Mouse (Mus musculus) limb, embryonic 14.5 days (tissue): ENCODE results near the gene Sh3bp4. TPM values are rescaled to one million over a fixed set of nuclear protein-coding genes. Genes with fewer than 3 reads are reported as not detected.
A peak's percentile ranks its signal among the peaks of the same experiment; 100 is the strongest.

Experiments
- ATAC-seq: fragments of 200-750 bp; cut with Nextera tagmentation; 2 replicates; pipeline ENCODE4 v1.8.0; 2017; ENCODE audit warnings: low read depth, moderate number of reproducible peaks, moderate TSS enrichment; ENCODE audit not compliant: low FRiP score
- DNase-seq: peaks from one replicate; pipeline ENCODE4 v3.0.0-alpha.2; 2015; ENCODE audit warnings: low spot score
- H3K27ac ChIP-seq: fragments of 300-500 bp; sonication (generic); replicated peaks from 2 replicates; pipeline ENCODE4 v1.5.1; 2014; ENCODE audit warnings: low read depth, mild to moderate bottlenecking, low read length, moderate library complexity, mixed read lengths
- H3K27me3 ChIP-seq: fragments of 300-500 bp; sonication (generic); 2 replicates; pipeline ENCODE4 v1.6.1; 2014; ENCODE audit warnings: low read length, mixed read lengths; ENCODE audit not compliant: control insufficient read depth, insufficient read depth
- H3K36me3 ChIP-seq: fragments of 300-500 bp; sonication (generic); 2 replicates; pipeline ENCODE4 v1.6.1; 2014; ENCODE audit warnings: mild to moderate bottlenecking, low read length, moderate library complexity, mixed read lengths; ENCODE audit not compliant: control insufficient read depth, insufficient read depth
- H3K4me1 ChIP-seq: fragments of 300-500 bp; sonication (generic); 2 replicates; pipeline ENCODE4 v1.6.1; 2014; ENCODE audit warnings: antibody characterized with exemption, low read length, mixed read lengths; ENCODE audit not compliant: control insufficient read depth, insufficient read depth
- H3K4me2 ChIP-seq: fragments of 300-500 bp; sonication (generic); replicated peaks from 2 replicates; pipeline ENCODE4 v1.6.1; 2014; ENCODE audit warnings: low read depth, mild to moderate bottlenecking, low read length, moderate library complexity; ENCODE audit not compliant: severe bottlenecking
- H3K4me3 ChIP-seq: fragments of 300-500 bp; sonication (generic); replicated peaks from 2 replicates; pipeline ENCODE4 v1.5.1; 2014; ENCODE audit warnings: low read length
- H3K9ac ChIP-seq: fragments of 300-500 bp; sonication (generic); 2 replicates; pipeline ENCODE4 v1.6.1; 2014; ENCODE audit warnings: mild to moderate bottlenecking, low read depth, low read length, moderate library complexity; ENCODE audit not compliant: severe bottlenecking
- H3K9me3 ChIP-seq: fragments of 300-500 bp; sonication (generic); 2 replicates; pipeline ENCODE4 v1.6.1; 2016; ENCODE audit warnings: low read length; ENCODE audit not compliant: control insufficient read depth
- POLR2A ChIP-seq: fragments of 200-500 bp; IDR thresholded peaks from 2 replicates; pipeline ENCODE4 v1.8.0; 2012; ENCODE audit warnings: inconsistent platforms, mild to moderate bottlenecking, moderate library complexity, borderline replicate concordance; ENCODE audit not compliant: insufficient read depth, insufficient read length; ENCODE audit errors: extremely low read depth
- WGBS: fragments of 180-500 bp; shearing (Covaris S2); extraction: QIAGEN DNeasy Blood & Tissue Kit; methylation state at CpG from one replicate; pipeline ENCODE4 v1.1.7; 2014; 5-methylcytosine and 5-hydroxymethylcytosine counted together
- polyA plus RNA-seq, 2 experiments: library from polyadenylated mRNA; depleted of rRNA in 1 of 2; stranded (reverse) in 1 of 2; unstranded in 1 of 2; fragments of >200 nt; fragmentation: Nextera tagmentation in 1 of 2; extraction: Ambion mirVana in 1 of 2; gene quantifications; 2 replicates each; pipeline versions ENCODE4 v1.2.1 to v1.2.3; 2012 to 2014

Gene Sh3bp4
- polyA plus RNA-seq, 2 experiments = 20.4 to 20.8 TPM

DNA sequence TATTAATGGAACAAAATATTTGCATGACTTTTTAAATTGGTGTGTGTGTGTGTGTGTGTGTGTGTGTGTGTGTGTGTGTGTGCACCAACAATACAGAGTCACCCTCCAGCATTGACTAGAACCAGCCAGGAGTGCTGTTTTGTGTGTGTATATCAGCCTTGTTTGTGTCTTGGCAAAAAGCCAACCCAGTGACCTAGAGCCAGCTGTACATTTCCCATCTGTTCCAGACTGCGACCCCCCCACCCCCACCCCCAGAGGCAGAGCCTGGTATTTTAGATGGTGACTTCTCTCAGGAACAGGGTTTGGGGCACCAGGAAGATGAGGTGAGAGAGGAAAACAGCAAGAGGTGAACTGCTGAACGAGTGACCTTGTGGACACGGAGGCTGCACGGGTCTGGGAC lies 24.2 kb downstream of the Sh3bp4 start:
- Histone ChIP-seq H3K4me3 (no peak overlapping the region), H3K9me3 (no peaks in the 10 kb centered on the region), H3K4me1 (peaks cover 37% of the 10 kb centered on the region), H3K27me3 (no peaks in the 10 kb centered on the region), H3K36me3 (no peaks in the 10 kb centered on the region), H3K4me2 (no peak overlapping the region), H3K27ac (no peak overlapping the region), H3K9ac (no peak overlapping the region)
- ATAC-seq (no peak), DNase-seq (no peak)
- no peak for TF ChIP-seq POLR2A
- 39% methylated on average over 4 of the region's 4 CpGs for WGBS

DNA sequence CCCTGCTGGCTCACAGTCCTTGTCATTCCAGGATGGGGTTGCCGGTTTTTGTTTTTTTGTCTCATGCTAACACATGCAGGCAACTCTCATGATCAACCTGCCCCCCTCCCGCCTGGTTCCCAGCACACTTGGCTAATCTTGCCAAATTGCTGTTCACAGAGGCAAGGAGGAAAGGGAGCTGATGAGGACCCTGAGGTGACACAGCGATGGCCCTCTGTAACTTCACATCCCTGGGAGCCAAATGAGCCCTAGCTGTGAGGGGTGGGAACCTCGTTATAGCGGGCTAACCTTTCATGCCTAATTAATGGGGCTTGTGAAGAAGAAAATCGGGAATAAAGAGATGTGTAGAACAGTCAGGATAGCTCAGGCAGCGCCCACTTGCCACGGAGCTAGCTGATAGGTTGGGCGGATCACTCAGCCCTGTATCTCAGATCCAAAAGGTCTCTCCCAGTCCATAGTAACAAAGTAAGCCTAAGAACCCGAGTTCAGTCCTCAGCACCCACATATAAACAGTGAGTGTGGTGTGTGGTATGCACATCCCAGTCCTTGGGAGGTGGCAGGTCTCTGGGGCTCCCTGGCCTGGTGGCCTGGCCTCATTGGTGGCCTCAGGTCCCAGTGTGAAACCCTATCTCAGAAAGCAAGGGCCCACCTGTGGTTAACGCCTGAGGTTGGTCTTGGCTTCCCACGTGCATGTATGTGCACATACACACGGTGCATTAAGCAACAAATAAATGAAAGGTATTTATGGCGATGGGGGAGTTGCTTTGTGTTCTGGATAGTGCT lies 25.6 kb downstream of the Sh3bp4 start:
- DNase-seq = no peak
- no peak for ATAC-seq
- TF ChIP-seq POLR2A = no peak
- Histone ChIP-seq H3K4me3 (no peak overlapping the region), H3K4me2 (no peak overlapping the region), H3K27ac (no peak overlapping the region), H3K9ac (no peak overlapping the region), H3K36me3 (no peaks in the 10 kb centered on the region), H3K4me1 (peaks cover 37% of the 10 kb centered on the region), H3K9me3 (no peaks in the 10 kb centered on the region), H3K27me3 (no peaks in the 10 kb centered on the region)
- 27% methylated on average over 14 of the region's 14 CpGs for WGBS

DNA sequence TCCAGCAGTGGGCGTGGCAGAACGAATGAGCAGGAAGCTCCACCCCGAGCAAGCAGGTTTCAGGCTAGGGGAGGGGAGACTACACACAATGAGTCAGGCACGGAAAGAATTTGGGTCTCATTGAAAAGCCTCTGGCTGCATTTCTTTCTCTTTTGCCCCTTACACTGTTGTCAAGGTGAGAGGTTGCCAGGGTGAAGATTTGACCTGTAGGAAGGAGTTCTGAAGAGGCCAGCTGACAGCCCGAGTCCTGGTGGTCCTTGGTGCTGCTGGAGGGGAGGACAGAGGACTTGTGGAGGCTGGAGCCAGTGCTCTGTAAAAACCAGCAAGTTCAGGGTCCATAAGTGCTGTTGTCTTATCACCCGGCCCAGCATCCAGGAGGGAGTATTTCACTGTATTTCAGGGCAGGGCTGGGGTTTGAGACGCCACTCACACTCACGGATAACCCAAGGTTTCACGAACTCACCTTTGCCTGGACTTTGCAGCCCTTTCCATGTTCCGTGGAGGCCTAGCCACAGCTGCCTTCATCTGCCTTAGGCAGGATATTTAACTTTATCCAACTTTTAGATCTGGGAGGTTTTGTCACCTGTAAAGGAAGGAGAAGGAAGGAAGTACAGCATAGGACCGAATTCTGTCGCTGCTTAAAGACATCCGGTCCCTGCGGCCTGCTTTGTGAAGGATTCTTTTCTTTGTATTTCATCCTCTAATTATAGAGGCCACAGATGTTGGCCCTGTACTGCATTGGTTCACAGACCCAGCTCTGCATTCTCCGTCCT lies 32.2 kb downstream of the Sh3bp4 start:
- TF ChIP-seq POLR2A = no peak
- DNase-seq = no peak
- WGBS = 56% methylated on average over 13 of the region's 15 CpGs
- Histone ChIP-seq H3K9me3 (no peaks in the 10 kb centered on the region), H3K9ac (no peak overlapping the region), H3K4me2 (no peak overlapping the region), H3K4me1 (peaks cover 36% of the 10 kb centered on the region), H3K27me3 (no peaks in the 10 kb centered on the region), H3K4me3 (no peak overlapping the region), H3K27ac (0 out of 2 replicates have a peak overlapping the region, but pooled peaks have one; percentile 43), H3K36me3 (no peaks in the 10 kb centered on the region)
- ATAC-seq = peak; percentile 44; the same call in 1 of the 2 replicates

GRCm38 (mm10) chr1:89103004-89103263 lies 32.7 kb downstream of the Sh3bp4 start:
- Histone ChIP-seq H3K4me2 (no peak overlapping the region), H3K4me3 (no peak overlapping the region), H3K36me3 (no peaks in the 10 kb centered on the region), H3K27me3 (no peaks in the 10 kb centered on the region), H3K4me1 (peaks cover 41% of the 10 kb centered on the region), H3K9me3 (no peaks in the 10 kb centered on the region), H3K27ac (no peak overlapping the region), H3K9ac (no peak overlapping the region)
- 50% methylated on average over 3 of the region's 3 CpGs for WGBS
- no peak for ATAC-seq
- no peak for DNase-seq
- TF ChIP-seq POLR2A = no peak

- H3K4me2 ChIP-seq = no peak overlapping the region
- DNase-seq (no peak), ATAC-seq (no peak)
- no peak for TF ChIP-seq POLR2A
- no peaks in the 10 kb centered on the region for H3K36me3 ChIP-seq
- H3K9ac ChIP-seq = no peak overlapping the region
- H3K27ac ChIP-seq = no peak overlapping the region
- H3K27me3 ChIP-seq = no peaks in the 10 kb centered on the region
- 84% methylated on average over 12 of the region's 12 CpGs for WGBS
- no peaks in the 10 kb centered on the region for H3K9me3 ChIP-seq
- peaks cover 47% of the 10 kb centered on the region for H3K4me1 ChIP-seq
- no peak overlapping the region for H3K4me3 ChIP-seq
Observed at GRCm38 (mm10) chr1:89103505-89103904, 33.3 kb downstream of the Sh3bp4 start.
